ENCODE assay signal across 10 mouse cellular contexts in genomic region chr11:94730261-94730660, GRCm38 (mm10). TPM values are rescaled to one million over a fixed set of nuclear protein-coding genes. Genes with fewer than 3 reads are reported as not detected.
A peak's percentile ranks its signal among the peaks of the same experiment; 100 is the strongest.
DNase-seq lines count a peak whose midpoint lies in the region; ATAC-seq and TF ChIP-seq lines count a peak whose summit lies in the region.
"Had no signal": no experiment of that assay in that cellular context is flagged by ENCODE, and none has a peak within 500 bp of the region (broad histone marks: within the 10 kb centered on the region; RNA-seq: fewer than 3 reads in every experiment).

No protein-coding gene starts in this region.

- H3K27ac ChIP-seq in hindbrain, embryonic 11.5 days (ENCODE audit: low read depth, low read length): no peak overlapping the region
- H3K27ac ChIP-seq in hindbrain, embryonic 12.5 days: no peak overlapping the region
- H3K27ac ChIP-seq in left cerebral cortex, adult 2 months: no peak overlapping the region
- H3K27ac ChIP-seq: embryonic facial prominence, embryonic 15.5 days; midbrain, embryonic 12.5 days had no signal

- H3K4me2 ChIP-seq in hindbrain, embryonic 11.5 days (replicated peaks; ENCODE audit: low read depth, low read length): no peak overlapping the region
- H3K4me2 ChIP-seq in hindbrain, embryonic 12.5 days (replicated peaks): no peak overlapping the region
- H3K4me2 ChIP-seq: embryonic facial prominence, embryonic 15.5 days; midbrain, embryonic 12.5 days had no signal

- H3K27me3 ChIP-seq in hindbrain, embryonic 11.5 days (ENCODE audit: control insufficient read depth, insufficient read depth, low read length): no peaks in the 10 kb centered on the region
- H3K27me3 ChIP-seq in hindbrain, embryonic 12.5 days: no peaks in the 10 kb centered on the region; the same call in 1 of the 2 replicates
- H3K27me3 ChIP-seq: embryonic facial prominence, embryonic 15.5 days; midbrain, embryonic 12.5 days had no signal

- intact Hi-C loops in heart, postnatal 14 days (cut with DNase I): loop anchor here (1.0 to 5.0 kb wide), 2 partner anchors 56 to 207 kb away; partner anchors contain the start of gene Col1a1
- intact Hi-C loops in left cerebral cortex, adult 2 months (cut with DNase I): loop anchor here (1.0 to 2.0 kb wide), 3 partner anchors 56 to 241 kb away; partner anchors contain the start of gene Col1a1

- peak; percentile 93 for TF ChIP-seq CTCF in left cerebral cortex, adult 2 months (IDR thresholded peaks at IDR 0.05)

- no peaks in the 10 kb centered on the region for H3K4me1 ChIP-seq in hindbrain, embryonic 11.5 days (replicated peaks; ENCODE audit: control insufficient read depth, insufficient read depth, low read length)
- H3K4me1 ChIP-seq in hindbrain, embryonic 12.5 days: no peaks in the 10 kb centered on the region
- H3K4me1 ChIP-seq: embryonic facial prominence, embryonic 15.5 days; midbrain, embryonic 12.5 days had no signal

- no peak for ATAC-seq in hindbrain, embryonic 11.5 days (ENCODE audit: low FRiP score)
- no peak for ATAC-seq in hindbrain, embryonic 12.5 days (ENCODE audit: low FRiP score)

- no peak overlapping the region for H3K4me3 ChIP-seq in hindbrain, embryonic 11.5 days (ENCODE audit: low read depth, low read length)
- no peak overlapping the region for H3K4me3 ChIP-seq in hindbrain, embryonic 12.5 days
- H3K4me3 ChIP-seq in left cerebral cortex, adult 2 months: no peak overlapping the region
- H3K4me3 ChIP-seq: embryonic facial prominence, embryonic 15.5 days; midbrain, embryonic 12.5 days had no signal

- H3K9me3 ChIP-seq in hindbrain, embryonic 11.5 days (ENCODE audit: control insufficient read depth, low read length): no peaks in the 10 kb centered on the region
- no peaks in the 10 kb centered on the region for H3K9me3 ChIP-seq in hindbrain, embryonic 12.5 days (replicated peaks)
- H3K9me3 ChIP-seq: embryonic facial prominence, embryonic 15.5 days; midbrain, embryonic 12.5 days had no signal

- WGBS in hindbrain, embryonic 11.5 days: 32% methylated on average over 5 of the region's 5 CpGs
- 41% methylated on average over 5 of the region's 5 CpGs for WGBS in hindbrain, embryonic 12.5 days

- no peak overlapping the region for H3K9ac ChIP-seq in hindbrain, embryonic 11.5 days (ENCODE audit: low read depth, low read length)
- no peak overlapping the region for H3K9ac ChIP-seq in hindbrain, embryonic 12.5 days
- H3K9ac ChIP-seq: embryonic facial prominence, embryonic 15.5 days; midbrain, embryonic 12.5 days had no signal

- H3K36me3 ChIP-seq in hindbrain, embryonic 11.5 days (ENCODE audit: control insufficient read depth, insufficient read depth, low read length): no peaks in the 10 kb centered on the region
- no peaks in the 10 kb centered on the region for H3K36me3 ChIP-seq in hindbrain, embryonic 12.5 days
- H3K36me3 ChIP-seq: embryonic facial prominence, embryonic 15.5 days; midbrain, embryonic 12.5 days had no signal

- DNase-seq in hindbrain, embryonic 11.5 days (ENCODE audit: low spot score): peak; percentile 82
- DNase-seq in T-cell, adult 2 months (ENCODE audit: low spot score): peak; percentile 36
- DNase-seq in cerebellum, postnatal 25 days: peak; percentile 57 to 80
- peak; percentile 68 to 88 for DNase-seq in heart, postnatal 14 days
- DNase-seq in left cerebral cortex, adult 2 months (ENCODE audit: extremely low spot score in 1 of 2, low spot score in 2 of 2): peak; percentile 50 to 74
- DNase-seq in natural killer cell, adult 2 months (ENCODE audit: low spot score in 2 of 2): peak; percentile 15 to 45
- peak; percentile 56 for DNase-seq in testis, postnatal 14 days (ENCODE audit: low spot score)

RNA-seq across cellular contexts. Expression of gene Cdc34b, which starts 11.3 kb away (rescaled TPM):
- 0.17 and 0.19 TPM in 2 replicates for polyA plus RNA-seq in hindbrain, embryonic 11.5 days (2014; fragmentation: Nextera tagmentation; extraction: Ambion mirVana)
- polyA plus RNA-seq in hindbrain, embryonic 12.5 days (2016; fragmentation: Nextera tagmentation; extraction: Ambion mirVana): 0.23 and 0.38 TPM in 2 replicates
- 1 to 10 TPM; 1.2 TPM for total RNA-seq in heart, postnatal 14 days (2021)
- total RNA-seq in left cerebral cortex, adult 2 months (2021): under 1 TPM in 1 of 2 experiments, not detected in 1; 0.58 TPM
- polyA plus RNA-seq: embryonic facial prominence, embryonic 15.5 days had no signal

RNA-seq across cellular contexts. Expression of gene Gm11541, which starts 26.0 kb away (rescaled TPM):
- polyA plus RNA-seq in hindbrain, embryonic 11.5 days (2014; fragmentation: Nextera tagmentation; extraction: Ambion mirVana): 0.11 and 0.12 TPM in 2 replicates
- polyA plus RNA-seq in hindbrain, embryonic 12.5 days (2016; fragmentation: Nextera tagmentation; extraction: Ambion mirVana): 0.12 TPM in 1 of 2 replicates, not detected in the other
- not detected for total RNA-seq in heart, postnatal 14 days (2021)
- not detected for total RNA-seq in left cerebral cortex, adult 2 months (2021)
- polyA plus RNA-seq: midbrain, embryonic 12.5 days had no signal

RNA-seq across cellular contexts. Expression of gene Tmem92, which starts 52.2 kb away (rescaled TPM):
- not detected in 2 replicates for polyA plus RNA-seq in hindbrain, embryonic 11.5 days (2014; fragmentation: Nextera tagmentation; extraction: Ambion mirVana)
- not detected in 2 replicates for polyA plus RNA-seq in hindbrain, embryonic 12.5 days (2016; fragmentation: Nextera tagmentation; extraction: Ambion mirVana)
- total RNA-seq in heart, postnatal 14 days (2021): not detected
- total RNA-seq in left cerebral cortex, adult 2 months (2021): not detected
- polyA plus RNA-seq: embryonic facial prominence, embryonic 15.5 days; midbrain, embryonic 12.5 days had no signal

RNA-seq across cellular contexts. Expression of gene Xylt2, which starts 52.9 kb away (rescaled TPM):
- 8.9 and 9.6 TPM in 2 replicates for polyA plus RNA-seq in hindbrain, embryonic 11.5 days (2014; fragmentation: Nextera tagmentation; extraction: Ambion mirVana)
- polyA plus RNA-seq in hindbrain, embryonic 12.5 days (2016; fragmentation: Nextera tagmentation; extraction: Ambion mirVana): 19.4 and 20.3 TPM in 2 replicates
- 10 to 100 TPM; 12.5 to 15.1 TPM for total RNA-seq in heart, postnatal 14 days (2021)
- total RNA-seq in left cerebral cortex, adult 2 months (2021): 10 to 100 TPM; 25.4 to 26.0 TPM

Comparison
In these comparisons a context has a peak if more than half of its experiments do, and no peak if none do; other contexts are left out.
1. DNase-seq: peak in every context shown above with its lines; median percentile 82 in hindbrain, embryonic 11.5 days; 78 in heart, postnatal 14 days; 68 in cerebellum, postnatal 25 days; 62 in left cerebral cortex, adult 2 months; 56 in testis, postnatal 14 days; 36 in T-cell, adult 2 months; 30 in natural killer cell, adult 2 months.